Mouse (Mus musculus) bone marrow, adult 2 months (tissue): Measurements from ENCODE around the gene Ocrl.

ENCODE experiments used
- CTCF ChIP-seq: fragments of 200-500 bp; IDR thresholded peaks from 2 replicates; pipeline ENCODE4 v1.5.1; 2011; ENCODE audit warnings: low read length, control low read depth; ENCODE audit not compliant: control insufficient read depth, insufficient read depth
- POLR2A ChIP-seq: fragments of 200-500 bp; IDR thresholded peaks from 2 replicates; pipeline ENCODE4 v1.6.1; 2011; ENCODE audit warnings: low read depth, mild to moderate bottlenecking, control low read depth, low read length, borderline replicate concordance; ENCODE audit not compliant: control insufficient read depth

DNA sequence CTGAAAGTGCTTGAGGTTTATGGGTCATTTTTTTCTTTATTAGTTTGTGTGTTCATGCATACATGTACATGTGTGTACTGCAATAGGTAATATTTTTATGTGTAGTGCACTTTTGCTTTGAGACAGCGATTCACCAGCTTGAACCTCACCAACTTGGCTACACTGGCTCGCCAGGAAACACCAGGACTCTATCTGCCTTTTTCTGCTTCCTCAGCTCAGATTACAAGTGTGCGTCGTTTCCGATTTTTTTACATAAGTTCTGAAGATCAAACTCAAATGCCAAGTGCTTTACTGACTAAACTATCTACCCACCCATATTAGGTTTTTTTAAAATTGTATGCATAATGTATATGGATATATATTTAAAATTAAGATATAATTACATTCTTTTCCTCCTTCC lies 8.4 kb downstream of the Ocrl start:
- TF ChIP-seq CTCF (no peak), POLR2A (no peak)
